Mouse (Mus musculus) CH12.LX (cell line): ENCODE results near the gene Camta1. TPM values are rescaled to one million over a fixed set of nuclear protein-coding genes. Genes with fewer than 3 reads are reported as not detected.

Experiments used
- DNase-seq: peaks from one replicate; pipeline ENCODE4 v3.0.0-alpha.2; 2013; ENCODE audit errors: extremely low read depth
- H3K27ac ChIP-seq: 2 replicates; pipeline ENCODE4 v1.5.1; 2012; ENCODE audit warnings: low read depth, mild to moderate bottlenecking, control low read depth, moderate library complexity; ENCODE audit not compliant: insufficient read depth
- H3K27me3 ChIP-seq: replicated peaks from 2 replicates; pipeline ENCODE3; 2012; ENCODE audit warnings: inconsistent platforms
- H3K36me3 ChIP-seq, 2 experiments: replicated peaks in 1 of 2; 2 replicates each; pipeline versions ENCODE3 to v1.6.1; 2012; ENCODE audit warnings: inconsistent platforms in 1 of 2, low read length in 1 of 2, mild to moderate bottlenecking in 1 of 2, mixed read lengths in 1 of 2, moderate library complexity in 1 of 2; ENCODE audit not compliant: control insufficient read depth in 1 of 2, insufficient read depth in 1 of 2
- H3K4me1 ChIP-seq, 2 experiments: 2 replicates each; pipeline ENCODE4 v1.6.1; 2012; ENCODE audit warnings: inconsistent platforms in 1 of 2, moderate library complexity in 1 of 2; ENCODE audit not compliant: insufficient read depth in 2 of 2, control insufficient read depth in 1 of 2
- H3K4me2 ChIP-seq: 2 replicates; pipeline ENCODE4 v1.6.1; 2012; ENCODE audit warnings: low read depth, mild to moderate bottlenecking, control low read depth; ENCODE audit not compliant: poor library complexity, insufficient read depth, severe bottlenecking
- H3K4me3 ChIP-seq, 3 experiments: fragments of 150-350 bp in 1 of 3; sonication (generic) in 1 of 3; replicated peaks in 1 of 3; 2 replicates each; pipeline versions ENCODE3 to v1.5.1; 2011 to 2012; ENCODE audit warnings: low read depth in 2 of 3, low read length in 2 of 3, mild to moderate bottlenecking in 2 of 3, moderate library complexity in 2 of 3, control low read depth in 1 of 3, improper control_type of control experiment in 1 of 3, inconsistent platforms in 1 of 3, mixed read lengths in 1 of 3; ENCODE audit not compliant: poor library complexity in 1 of 3
- H3K79me2 ChIP-seq: replicated peaks from 2 replicates; pipeline ENCODE4 v1.6.1; 2012; ENCODE audit warnings: mild to moderate bottlenecking, moderate library complexity; ENCODE audit not compliant: control insufficient read depth, poor library complexity, insufficient read depth, severe bottlenecking; ENCODE audit errors: extremely low read depth
- H3K9ac ChIP-seq: 2 replicates; pipeline ENCODE4 v1.6.1; 2012; ENCODE audit warnings: low read depth, mild to moderate bottlenecking, control low read depth, moderate library complexity; ENCODE audit not compliant: insufficient read depth
- H3K9me3 ChIP-seq: replicated peaks from 2 replicates; pipeline ENCODE3; 2012; ENCODE audit warnings: low read length, inconsistent platforms, mixed read lengths
- BHLHE40 ChIP-seq: IDR thresholded peaks from 2 replicates; pipeline ENCODE4 v1.6.1; 2011; ENCODE audit warnings: mild to moderate bottlenecking, low read depth, low read length, improper control_type of control experiment
- CHD1 ChIP-seq: IDR thresholded peaks from 2 replicates; pipeline ENCODE4 v1.6.1; 2012; ENCODE audit warnings: low read depth, low read length, improper control_type of control experiment, inconsistent platforms
- CHD2 ChIP-seq: IDR thresholded peaks from 2 replicates; pipeline ENCODE4 v1.6.1; 2011; ENCODE audit warnings: low read length, improper control_type of control experiment
- CTCF ChIP-seq, 2 experiments: IDR thresholded peaks in 1 of 2; conservative IDR thresholded peaks in 1 of 2; 2 replicates each; pipeline ENCODE4 v1.5.1; 2011 to 2012; ENCODE audit warnings: low read depth in 2 of 2, low read length in 2 of 2, improper control_type of control experiment in 1 of 2, inconsistent platforms in 1 of 2, mild to moderate bottlenecking in 1 of 2, moderate library complexity in 1 of 2
- E2F4 ChIP-seq: IDR thresholded peaks from 2 replicates; pipeline ENCODE4 v1.6.1; 2011; ENCODE audit warnings: low read depth, low read length, improper control_type of control experiment; ENCODE audit not compliant: insufficient replicate concordance
- ELF1 ChIP-seq: IDR thresholded peaks from 2 replicates; pipeline ENCODE4 v1.6.1; 2014; ENCODE audit warnings: low read depth, mild to moderate bottlenecking, inconsistent platforms, low read length, improper control_type of control experiment
- JUN ChIP-seq: IDR thresholded peaks from 2 replicates; pipeline ENCODE4 v1.6.1; 2011; ENCODE audit warnings: low read depth, mild to moderate bottlenecking, low read length, improper control_type of control experiment, moderate library complexity; ENCODE audit not compliant: insufficient read depth
- JUND ChIP-seq: conservative IDR thresholded peaks from 2 replicates; pipeline ENCODE4 v1.6.1; 2011; ENCODE audit warnings: low read depth, low read length, improper control_type of control experiment
- MAZ ChIP-seq: IDR thresholded peaks from 2 replicates; pipeline ENCODE4 v1.6.1; 2012; ENCODE audit warnings: low read depth, mild to moderate bottlenecking, inconsistent platforms, low read length, improper control_type of control experiment, moderate library complexity
- MEF2A ChIP-seq: IDR thresholded peaks from 2 replicates; pipeline ENCODE4 v1.6.1; 2014; ENCODE audit warnings: low read depth, mild to moderate bottlenecking, inconsistent platforms, low read length, improper control_type of control experiment, borderline replicate concordance
- MXI1 ChIP-seq: IDR thresholded peaks from 2 replicates; pipeline ENCODE4 v1.6.1; 2011; ENCODE audit warnings: mild to moderate bottlenecking, low read depth, low read length, improper control_type of control experiment
- MYC ChIP-seq: IDR thresholded peaks from 2 replicates; pipeline ENCODE4 v1.6.1; 2011; ENCODE audit warnings: low read depth, mild to moderate bottlenecking, improper control_type of control experiment, low read length
- PAX5 ChIP-seq: IDR thresholded peaks from 2 replicates; pipeline ENCODE4 v1.6.1; 2012; ENCODE audit warnings: low read length, inconsistent platforms, mixed read lengths
- POLR2A ChIP-seq: IDR thresholded peaks from 2 replicates; pipeline ENCODE4 v1.6.1; 2011; ENCODE audit warnings: low read depth, mild to moderate bottlenecking, improper control_type of control experiment, low read length
- POLR2AphosphoS2 ChIP-seq: IDR thresholded peaks from 2 replicates; pipeline ENCODE4 v1.6.1; 2011; ENCODE audit warnings: low read depth, low read length, improper control_type of control experiment
- RAD21 ChIP-seq: IDR thresholded peaks from 2 replicates; pipeline ENCODE4 v1.6.1; 2011; ENCODE audit warnings: low read depth, mild to moderate bottlenecking, low read length, improper control_type of control experiment, moderate library complexity
- RCOR1 ChIP-seq: conservative IDR thresholded peaks from 2 replicates; pipeline ENCODE4 v1.6.1; 2012; ENCODE audit warnings: low read depth, mild to moderate bottlenecking, inconsistent platforms, low read length, improper control_type of control experiment
- SIN3A ChIP-seq: IDR thresholded peaks from 2 replicates; pipeline ENCODE4 v1.6.1; 2012; ENCODE audit warnings: low read length, improper control_type of control experiment, inconsistent platforms
- TBP ChIP-seq: conservative IDR thresholded peaks from 2 replicates; pipeline ENCODE4 v1.6.1; 2011; ENCODE audit warnings: low read depth, low read length, improper control_type of control experiment
- UBTF ChIP-seq: IDR thresholded peaks from 2 replicates; pipeline ENCODE4 v1.6.1; 2012; ENCODE audit warnings: low read depth, mild to moderate bottlenecking, inconsistent platforms, low read length, improper control_type of control experiment, moderate library complexity
- USF1 ChIP-seq: IDR thresholded peaks from 2 replicates; pipeline ENCODE4 v1.6.1; 2014; ENCODE audit warnings: low read depth, mild to moderate bottlenecking, inconsistent platforms, low read length, improper control_type of control experiment
- USF2 ChIP-seq: conservative IDR thresholded peaks from 2 replicates; pipeline ENCODE4 v1.6.1; 2011; ENCODE audit warnings: low read depth, low read length, improper control_type of control experiment
- dilution Hi-C: fragments of 300-500 bp; cut with MboI; formaldehyde crosslinking; loops from 2 replicates; pipeline ENCODE4 v1.14.3; 2020; ENCODE audit warnings: low sequenced_read_pairs; ENCODE audit not compliant: extremely low pct_unique_long_range_greater_than_20kb, extremely low pct_ligation_motif_present
- in situ Hi-C: fragments of 300-500 bp; cut with MboI; formaldehyde crosslinking; loops from 3 replicates; pipeline ENCODE4 v1.14.3; 2019; ENCODE audit warnings: low sequenced_read_pairs, low pct_ligation_motif_present, low pct_unique_long_range_greater_than_20kb, mixed read lengths
- polyA plus RNA-seq: library from polyadenylated mRNA; unstranded; fragments of >175 nt; gene quantifications from 2 replicates; pipeline ENCODE4 v1.2.1, GENCODE M21; 2012; ENCODE audit warnings: low read depth; ENCODE audit not compliant: insufficient read length
- total RNA-seq, 2 experiments: library from RNA; depleted of rRNA; stranded (reverse); fragments of 300-350 nt in 1 of 2; fragments of >200 nt in 1 of 2; gene quantifications; 2 replicates each; pipeline ENCODE4 v1.2.3; 2012 to 2014

Gene Camta1
- total and polyA plus RNA-seq, 3 experiments = 9.9 to 32.5 (median 15.3) TPM

DNA sequence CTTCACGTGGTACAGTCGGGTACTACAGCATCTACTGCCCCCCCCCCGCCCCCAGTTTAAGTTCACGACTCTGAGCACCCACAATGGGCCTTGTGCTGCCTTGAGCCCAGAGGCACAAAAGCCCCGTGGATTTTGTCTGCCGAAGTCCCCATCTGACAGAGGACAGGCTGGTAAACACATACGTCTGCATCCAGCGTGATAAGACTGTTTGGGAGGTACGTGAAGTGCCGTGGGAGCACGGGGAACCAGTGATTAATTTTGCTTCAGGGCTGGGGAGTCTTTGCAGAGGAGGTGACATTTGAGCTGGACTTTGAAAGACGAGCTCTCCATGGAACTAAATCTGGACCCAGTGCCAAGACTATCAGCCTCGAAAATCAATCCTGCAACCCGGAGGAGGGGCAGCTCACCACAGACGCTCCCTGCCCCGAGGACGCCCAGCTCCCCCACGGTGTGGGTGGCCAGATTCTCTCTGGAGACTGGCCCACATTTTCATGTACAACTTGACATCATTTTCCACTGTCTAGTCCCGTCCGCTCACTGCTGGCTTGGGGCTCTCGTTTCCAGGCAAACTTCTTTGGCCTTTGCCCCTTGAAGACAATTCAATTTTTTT, 142.7 kb downstream of the Camta1 start:
- Histone ChIP-seq H3K27me3 (no peaks in the 10 kb centered on the region), H3K9ac (no peak overlapping the region), H3K27ac (no peak overlapping the region), H3K4me2 (no peak overlapping the region), H3K36me3 (no peaks in the 10 kb centered on the region), H3K4me1 (no peaks in the 10 kb centered on the region)
- DNase-seq = no peak
- in situ Hi-C loops = no loop called here
- no peak for TF ChIP-seq BHLHE40
- no peak for TF ChIP-seq POLR2A
- TF ChIP-seq CHD1 = no peak
- TF ChIP-seq ELF1 = no peak
- no peak for TF ChIP-seq USF1
- TF ChIP-seq POLR2AphosphoS2 = no peak
- no peak for TF ChIP-seq E2F4
- TF ChIP-seq JUND = no peak
- no peak for TF ChIP-seq TBP
- TF ChIP-seq SIN3A = no peak
- no peak for TF ChIP-seq CHD2
- no peak for TF ChIP-seq MXI1
- no peak for TF ChIP-seq RCOR1
- TF ChIP-seq UBTF = no peak
- TF ChIP-seq JUN = no peak
- TF ChIP-seq PAX5 = no peak
- TF ChIP-seq MAZ = no peak
- no peak for TF ChIP-seq MYC
- TF ChIP-seq CTCF (conservative IDR thresholded peaks at IDR 0.05 in 1 of 2, IDR thresholded peaks at IDR 0.05 in 1 of 2; ENCODE audit: low read depth in 2 of 2, low read length in 2 of 2) = no peak
- TF ChIP-seq RAD21 = no peak
- TF ChIP-seq, all 38 proteins: peak for 0
- peaks cover 90% of the 10 kb centered on the region for H3K9me3 ChIP-seq
- no peaks in the 10 kb centered on the region for H3K79me2 ChIP-seq
- dilution Hi-C loops = no loop called here
- H3K4me3 ChIP-seq = no peak overlapping the region

DNA sequence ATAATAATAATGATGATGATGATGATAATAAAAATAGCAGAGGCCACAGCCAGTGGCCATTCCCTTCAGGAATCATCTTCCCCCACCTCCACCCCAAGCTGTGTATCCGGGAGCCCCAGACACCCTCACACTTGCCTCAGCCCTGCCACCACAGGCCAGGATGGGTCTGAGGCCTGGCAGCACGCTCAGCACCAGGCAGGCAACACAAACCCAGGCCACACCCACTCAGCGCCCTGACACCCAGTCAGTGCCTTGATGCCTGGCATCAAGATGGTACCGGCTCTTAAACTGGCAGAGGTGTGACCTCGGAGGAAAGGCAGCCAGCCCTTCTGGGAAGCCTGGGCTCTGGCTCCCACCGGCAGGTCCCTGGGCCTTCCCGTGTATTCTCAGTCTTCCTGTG, 143.8 kb downstream of the Camta1 start:
- TF ChIP-seq MEF2A = no peak
- no peak for TF ChIP-seq JUN
- TF ChIP-seq USF2 = no peak
- no peak for TF ChIP-seq CHD1
- no peak for TF ChIP-seq BHLHE40
- no peak for TF ChIP-seq SIN3A
- TF ChIP-seq, all 38 proteins: peak for 0
- dilution Hi-C loops = no loop called here
- Histone ChIP-seq H3K36me3 (no peaks in the 10 kb centered on the region), H3K27ac (no peak overlapping the region), H3K4me3 (no peak overlapping the region), H3K9me3 (peaks cover 91% of the 10 kb centered on the region), H3K4me1 (no peaks in the 10 kb centered on the region), H3K4me2 (no peak overlapping the region), H3K27me3 (no peaks in the 10 kb centered on the region), H3K9ac (no peak overlapping the region), H3K79me2 (no peaks in the 10 kb centered on the region)
- in situ Hi-C loops = no loop called here
- no peak for DNase-seq
